Mouse (Mus musculus): ENCODE results near the gene Spn. TPM values are rescaled to one million over a fixed set of nuclear protein-coding genes. Genes with fewer than 3 reads are reported as not detected.
"Not testable (repeated sequence)": the region's sequence is repeated elsewhere in the genome, so short reads cannot be mapped to it uniquely, and the experiment has no call there.

The Spn gene
- 21.7 TPM for polyA plus RNA-seq (2012; fragmentation: generic; extraction: Trizol)

GRCm38 (mm10) chr7:127137262-127138017 is at the start of gene Spn:
Spn (minus strand) TSS chr7:127137823.
- Histone ChIP-seq H3K36me3 (ENCODE audit: control insufficient read depth, insufficient read depth) (no peaks in the 10 kb centered on the region), H3K27me3 (ENCODE audit: control insufficient read depth, insufficient read depth, insufficient read length) (no peaks in the 10 kb centered on the region), H3K4me3 (peak within 1 kb of the TSS; percentile 18), H3K79me2 (ENCODE audit: control insufficient read depth, insufficient read depth) (no peaks in the 10 kb centered on the region), H3ac (ENCODE audit: control insufficient read depth, insufficient read length) (no peak within 1 kb of the TSS), H3K4me2 (ENCODE audit: low read depth) (peak within 1 kb of the TSS; percentile 67)
- TF ChIP-seq TCF12 (IDR thresholded peaks at IDR 0.05; ENCODE audit: insufficient read depth, poor library complexity, severe bottlenecking) = no peak
- TF ChIP-seq POLR2A (IDR thresholded peaks at IDR 0.05; ENCODE audit: insufficient read length, low read depth) = peak; percentile 56
- no peak for TF ChIP-seq MYOD1 (IDR thresholded peaks at IDR 0.05; ENCODE audit: control insufficient read depth in 1 of 3, insufficient read length in 2 of 3, low read depth in 2 of 3)
- no peak for TF ChIP-seq CEBPB (IDR thresholded peaks at IDR 0.05; ENCODE audit: insufficient read depth, poor library complexity, severe bottlenecking)
- TF ChIP-seq MYOG (IDR thresholded peaks at IDR 0.05; ENCODE audit: control insufficient read depth in 1 of 3, insufficient read depth in 1 of 3, insufficient read length in 2 of 3, low read depth in 2 of 3) = no peak

- no peak overlapping the region for H3K4me3 ChIP-seq
- no peak for TF ChIP-seq CEBPB (IDR thresholded peaks at IDR 0.05; ENCODE audit: insufficient read depth, poor library complexity, severe bottlenecking)
Observed at GRCm38 (mm10) chr7:127187351-127187750, 49.7 kb upstream of the Spn start.

GRCm38 (mm10) chr7:127185601-127186000 is 48.0 kb upstream of the Spn start:
- H3K36me3 ChIP-seq (ENCODE audit: control insufficient read depth, insufficient read depth) = no peaks in the 10 kb centered on the region
- H3ac ChIP-seq (ENCODE audit: control insufficient read depth, insufficient read length) = no peak overlapping the region
- no peaks in the 10 kb centered on the region for H3K79me2 ChIP-seq (ENCODE audit: control insufficient read depth, insufficient read depth)
- H3K4me3 ChIP-seq = no peak overlapping the region
- H3K4me2 ChIP-seq (ENCODE audit: low read depth) = no peak overlapping the region
- TF ChIP-seq SRF (IDR thresholded peaks at IDR 0.05; ENCODE audit: control insufficient read depth, insufficient read length, low read depth) (no peak), MYOG (IDR thresholded peaks at IDR 0.05; ENCODE audit: control insufficient read depth in 1 of 3, insufficient read depth in 1 of 3, insufficient read length in 2 of 3, low read depth in 2 of 3) (no peak), POLR2AphosphoS2 (IDR thresholded peaks at IDR 0.05; ENCODE audit: insufficient read length, low read depth) (no peak), REST (IDR thresholded peaks at IDR 0.05; ENCODE audit: insufficient read depth, insufficient read length) (no peak), POLR2A (IDR thresholded peaks at IDR 0.05; ENCODE audit: insufficient read length, low read depth) (no peak), MYOD1 (IDR thresholded peaks at IDR 0.05; ENCODE audit: control insufficient read depth in 1 of 3, insufficient read length in 2 of 3, low read depth in 2 of 3) (no peak), TCF12 (IDR thresholded peaks at IDR 0.05; ENCODE audit: insufficient read depth, poor library complexity, severe bottlenecking) (no peak), TCF3 (IDR thresholded peaks at IDR 0.05; ENCODE audit: insufficient read length, low read depth) (no peak), USF1 (IDR thresholded peaks at IDR 0.05; ENCODE audit: low read depth) (no peak), MAX (IDR thresholded peaks at IDR 0.05; ENCODE audit: low read depth) (no peak), E2F4 (IDR thresholded peaks at IDR 0.05; ENCODE audit: insufficient read depth) (no peak), CEBPB (IDR thresholded peaks at IDR 0.05; ENCODE audit: insufficient read depth, poor library complexity, severe bottlenecking) (no peak)
- H3K27me3 ChIP-seq (ENCODE audit: control insufficient read depth, insufficient read depth, insufficient read length) = no peaks in the 10 kb centered on the region

More at GRCm38 (mm10) chr7:127187351-127187750, 49.7 kb upstream of the Spn start:
- no peak overlapping the region for H3ac ChIP-seq (ENCODE audit: control insufficient read depth, insufficient read length)
- peaks cover 7% of the 10 kb centered on the region for H3K36me3 ChIP-seq (ENCODE audit: control insufficient read depth, insufficient read depth)
- no peaks in the 10 kb centered on the region for H3K79me2 ChIP-seq (ENCODE audit: control insufficient read depth, insufficient read depth)
- H3K27me3 ChIP-seq (ENCODE audit: control insufficient read depth, insufficient read depth, insufficient read length) = no peaks in the 10 kb centered on the region
- no peak overlapping the region for H3K4me2 ChIP-seq (ENCODE audit: low read depth)

GRCm38 (mm10) chr7:127184720-127185119 is 47.1 kb upstream of the Spn start:
- no peak overlapping the region for H3K4me2 ChIP-seq (ENCODE audit: low read depth)
- no peaks in the 10 kb centered on the region for H3K79me2 ChIP-seq (ENCODE audit: control insufficient read depth, insufficient read depth)
- H3K36me3 ChIP-seq (ENCODE audit: control insufficient read depth, insufficient read depth) = no peaks in the 10 kb centered on the region
- H3K27me3 ChIP-seq (ENCODE audit: control insufficient read depth, insufficient read depth, insufficient read length) = no peaks in the 10 kb centered on the region
- H3ac ChIP-seq (ENCODE audit: control insufficient read depth, insufficient read length) = no peak overlapping the region
- H3K4me3 ChIP-seq = no peak overlapping the region
- TF ChIP-seq MYOD1 (IDR thresholded peaks at IDR 0.05; ENCODE audit: control insufficient read depth in 1 of 3, insufficient read length in 2 of 3, low read depth in 2 of 3) (no peak), CEBPB (IDR thresholded peaks at IDR 0.05; ENCODE audit: insufficient read depth, poor library complexity, severe bottlenecking) (0 out of 2 replicates have a peak, but pooled peaks have one; percentile 11)

GRCm38 (mm10) chr7:127183828-127184227 is 46.2 kb upstream of the Spn start:
- Histone ChIP-seq H3ac (ENCODE audit: control insufficient read depth, insufficient read length) (no peak overlapping the region), H3K27me3 (ENCODE audit: control insufficient read depth, insufficient read depth, insufficient read length) (no peaks in the 10 kb centered on the region), H3K4me3 (no peak overlapping the region), H3K79me2 (ENCODE audit: control insufficient read depth, insufficient read depth) (no peaks in the 10 kb centered on the region), H3K4me2 (ENCODE audit: low read depth) (no peak overlapping the region), H3K36me3 (ENCODE audit: control insufficient read depth, insufficient read depth) (no peaks in the 10 kb centered on the region)
- TF ChIP-seq POLR2A (IDR thresholded peaks at IDR 0.05; ENCODE audit: insufficient read length, low read depth) = no peak

- H3ac ChIP-seq (ENCODE audit: control insufficient read depth, insufficient read length) = no peak overlapping the region
- H3K79me2 ChIP-seq (ENCODE audit: control insufficient read depth, insufficient read depth) = no peaks in the 10 kb centered on the region
- H3K27me3 ChIP-seq (ENCODE audit: control insufficient read depth, insufficient read depth, insufficient read length) = no peaks in the 10 kb centered on the region
- no peaks in the 10 kb centered on the region for H3K36me3 ChIP-seq (ENCODE audit: control insufficient read depth, insufficient read depth)
- no peak overlapping the region for H3K4me2 ChIP-seq (ENCODE audit: low read depth)
- no peak overlapping the region for H3K4me3 ChIP-seq
- TF ChIP-seq MYOD1 (IDR thresholded peaks at IDR 0.05; ENCODE audit: control insufficient read depth in 1 of 3, insufficient read length in 2 of 3, low read depth in 2 of 3) = no peak
- no peak for TF ChIP-seq POLR2AphosphoS2 (IDR thresholded peaks at IDR 0.05; ENCODE audit: insufficient read length, low read depth)
- no peak for TF ChIP-seq REST (IDR thresholded peaks at IDR 0.05; ENCODE audit: insufficient read depth, insufficient read length)
- TF ChIP-seq MAX (IDR thresholded peaks at IDR 0.05; ENCODE audit: low read depth) = no peak
- no peak for TF ChIP-seq CEBPB (IDR thresholded peaks at IDR 0.05; ENCODE audit: insufficient read depth, poor library complexity, severe bottlenecking)
- TF ChIP-seq POLR2A (IDR thresholded peaks at IDR 0.05; ENCODE audit: insufficient read length, low read depth) = no peak
- TF ChIP-seq MYOG (IDR thresholded peaks at IDR 0.05; ENCODE audit: control insufficient read depth in 1 of 3, insufficient read depth in 1 of 3, insufficient read length in 2 of 3, low read depth in 2 of 3) = no peak
- TF ChIP-seq TCF12 (IDR thresholded peaks at IDR 0.05; ENCODE audit: insufficient read depth, poor library complexity, severe bottlenecking) = no peak
- no peak for TF ChIP-seq TCF3 (IDR thresholded peaks at IDR 0.05; ENCODE audit: insufficient read length, low read depth)
- no peak for TF ChIP-seq USF1 (IDR thresholded peaks at IDR 0.05; ENCODE audit: low read depth)
- TF ChIP-seq E2F4 (IDR thresholded peaks at IDR 0.05; ENCODE audit: insufficient read depth) = no peak
- TF ChIP-seq SRF (IDR thresholded peaks at IDR 0.05; ENCODE audit: control insufficient read depth, insufficient read length, low read depth) = no peak
Observed at GRCm38 (mm10) chr7:127183345-127183744, 45.7 kb upstream of the Spn start.

GRCm38 (mm10) chr7:127181724-127182123 is 44.1 kb upstream of the Spn start:
- H3ac ChIP-seq (ENCODE audit: control insufficient read depth, insufficient read length); H3K79me2 ChIP-seq (ENCODE audit: control insufficient read depth, insufficient read depth); H3K36me3 ChIP-seq (ENCODE audit: control insufficient read depth, insufficient read depth); H3K4me3 ChIP-seq; H3K27me3 ChIP-seq (ENCODE audit: control insufficient read depth, insufficient read depth, insufficient read length): not testable (repeated sequence)
- peak overlapping the region; percentile 55 for H3K4me2 ChIP-seq (ENCODE audit: low read depth)
